Mouse (Mus musculus): ENCODE results near the gene Abca7.
"Not testable (repeated sequence)": the region's sequence is repeated elsewhere in the genome, so short reads cannot be mapped to it uniquely, and the experiment has no call there.

The Abca7 gene

GRCm38 (mm10) chr10:80020603-80021319 is 24.5 kb downstream of the Abca7 start:
- no peak for DNase-seq (ENCODE audit: extremely low read depth, low read depth)

GRCm38 (mm10) chr10:80021320-80021641 is 25.0 kb downstream of the Abca7 start:
- DNase-seq (ENCODE audit: extremely low read depth, low read depth) = no peak

- DNase-seq (ENCODE audit: extremely low read depth, low read depth) = no peak
Observed at GRCm38 (mm10) chr10:80022164-80022563, 25.9 kb downstream of the Abca7 start.

- DNase-seq (ENCODE audit: extremely low read depth, low read depth) = no peak
Observed at GRCm38 (mm10) chr10:80022806-80023205, 26.5 kb downstream of the Abca7 start.

- DNase-seq (ENCODE audit: extremely low read depth, low read depth) = no peak
Observed at GRCm38 (mm10) chr10:80023758-80024157, 27.5 kb downstream of the Abca7 start.

GRCm38 (mm10) chr10:80024229-80025043 is 28.1 kb downstream of the Abca7 start:
- DNase-seq (ENCODE audit: extremely low read depth, low read depth) = no peak

- no peak for DNase-seq (ENCODE audit: extremely low read depth, low read depth)
Observed at GRCm38 (mm10) chr10:80025044-80025347, 28.7 kb downstream of the Abca7 start.

DNA sequence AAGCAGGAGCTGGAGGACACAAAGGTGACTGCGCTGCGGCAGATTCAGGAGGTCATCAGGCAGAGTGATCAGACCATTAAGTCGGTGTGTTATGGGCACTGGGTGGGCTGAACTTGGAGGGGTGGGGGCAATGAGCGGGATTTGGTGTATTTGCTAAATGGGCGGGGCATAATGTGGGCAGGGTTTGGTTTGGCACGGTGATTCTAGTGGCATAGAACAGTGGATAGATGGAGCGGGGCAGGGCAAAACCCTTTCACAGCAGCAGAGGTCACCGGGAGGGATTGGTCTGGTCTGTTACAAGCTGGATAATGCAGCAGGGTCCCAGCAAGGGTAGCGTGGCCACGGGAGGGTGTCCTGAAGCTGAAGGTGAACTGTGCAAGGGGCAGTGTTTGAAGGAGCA is 29.2 kb downstream of the Abca7 start:
- no peak for DNase-seq (ENCODE audit: extremely low read depth, low read depth)

DNA sequence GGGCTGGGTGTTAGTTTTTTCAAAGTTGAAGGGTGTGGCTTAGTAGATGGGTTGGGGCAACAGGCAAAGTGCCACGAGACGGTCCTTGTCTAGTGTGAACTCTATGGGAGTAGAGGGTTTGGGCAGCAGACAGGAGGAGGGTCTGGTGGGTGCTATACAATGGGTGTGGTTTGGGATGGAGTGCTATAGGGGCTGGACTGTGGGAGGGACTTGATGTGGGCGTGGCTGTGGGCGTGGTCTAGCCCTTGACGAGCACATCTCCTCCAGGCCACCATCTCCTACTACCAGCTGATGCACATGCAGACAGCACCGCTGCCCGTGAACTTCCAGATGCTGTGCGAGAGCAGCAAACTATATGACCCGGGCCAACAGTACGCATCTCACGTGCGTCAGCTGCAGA is 29.6 kb downstream of the Abca7 start:
- no peak for DNase-seq (ENCODE audit: extremely low read depth, low read depth)

GRCm38 (mm10) chr10:80027681-80028520 is 31.6 kb downstream of the Abca7 start:
- no peak for DNase-seq (ENCODE audit: extremely low read depth, low read depth)

GRCm38 (mm10) chr10:80028521-80028846 is 32.2 kb downstream of the Abca7 start:
- no peak for DNase-seq (ENCODE audit: extremely low read depth, low read depth)

- DNase-seq (ENCODE audit: extremely low read depth, low read depth) = no peak
Observed at GRCm38 (mm10) chr10:80030191-80030590, 33.9 kb downstream of the Abca7 start.

DNA sequence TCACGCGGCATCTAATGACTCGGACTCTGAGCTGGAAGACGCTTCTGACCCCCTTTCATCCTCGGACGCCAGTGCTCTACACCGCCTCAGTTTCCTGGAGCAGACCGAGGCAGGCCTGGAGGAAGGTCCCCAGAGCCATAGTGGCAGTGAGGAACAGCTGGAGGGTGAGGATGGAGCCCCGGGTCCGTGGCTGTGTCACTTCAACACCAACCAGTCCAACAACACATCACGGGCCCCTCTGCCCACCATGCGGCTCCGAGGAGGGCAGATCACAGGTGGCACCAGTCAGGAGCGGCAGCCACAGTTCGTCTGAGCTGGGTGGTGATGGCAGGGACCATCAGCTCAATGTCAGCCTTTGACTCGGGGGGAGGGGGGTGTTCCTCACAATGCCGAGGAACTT is 34.4 kb downstream of the Abca7 start:
- no peak for DNase-seq (ENCODE audit: extremely low read depth, low read depth)

DNA sequence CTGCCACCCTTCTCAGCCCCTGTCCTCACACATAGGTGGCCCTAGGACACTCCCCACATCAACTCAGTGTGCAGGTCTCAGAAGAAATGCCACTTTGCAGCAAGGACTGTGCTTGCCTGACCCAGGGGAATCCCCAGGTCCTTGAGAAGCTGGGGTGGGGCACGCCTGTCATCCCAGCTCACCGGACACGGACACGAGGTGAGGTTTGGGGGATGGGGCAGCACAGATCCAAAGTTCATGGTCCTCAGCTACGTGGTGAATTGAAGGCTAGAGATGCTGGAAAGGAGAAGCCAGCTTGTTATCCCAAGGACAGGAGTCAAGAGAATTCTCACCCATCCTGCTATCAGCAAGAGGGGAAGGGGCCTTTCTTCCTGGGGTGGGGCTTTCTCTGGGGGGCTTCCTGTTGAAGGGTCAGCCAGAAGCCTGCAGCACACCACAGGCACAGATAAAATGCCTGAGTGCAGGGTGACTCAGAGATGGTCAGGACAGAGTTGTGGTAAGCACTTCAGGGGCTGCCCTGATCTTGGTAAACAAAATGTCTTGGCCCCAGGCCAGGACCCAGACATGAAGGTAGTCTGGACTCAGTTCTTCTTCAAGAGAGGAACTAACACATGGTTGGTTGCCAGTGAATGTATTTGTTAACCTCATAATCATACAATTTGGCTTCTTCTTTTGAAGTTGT is 36.6 kb downstream of the Abca7 start:
- DNase-seq (ENCODE audit: extremely low read depth, low read depth) = peak; percentile 95

GRCm38 (mm10) chr10:80033511-80034391 is 37.5 kb downstream of the Abca7 start:
- no peak for DNase-seq (ENCODE audit: extremely low read depth, low read depth)

DNA sequence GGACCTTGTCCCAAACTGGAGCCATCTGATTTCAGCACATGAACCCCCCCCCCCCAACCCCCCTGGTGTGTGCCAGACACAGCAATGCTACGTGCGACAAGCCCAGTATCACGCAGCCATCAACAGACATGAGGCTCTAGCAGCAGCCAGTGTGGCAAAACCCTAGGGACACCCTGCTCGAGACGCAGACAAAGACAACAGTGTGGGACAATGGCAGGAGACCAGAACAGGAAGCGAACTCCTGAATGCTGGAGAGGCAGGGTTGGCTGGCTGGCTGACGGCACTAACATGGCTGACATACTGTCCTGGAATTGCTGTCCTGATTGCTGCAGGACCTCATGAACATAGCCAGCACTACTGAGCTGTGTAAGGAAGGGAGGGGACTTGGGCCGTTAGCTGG is 38.9 kb downstream of the Abca7 start:
- DNase-seq (ENCODE audit: extremely low read depth, low read depth) = no peak

DNA sequence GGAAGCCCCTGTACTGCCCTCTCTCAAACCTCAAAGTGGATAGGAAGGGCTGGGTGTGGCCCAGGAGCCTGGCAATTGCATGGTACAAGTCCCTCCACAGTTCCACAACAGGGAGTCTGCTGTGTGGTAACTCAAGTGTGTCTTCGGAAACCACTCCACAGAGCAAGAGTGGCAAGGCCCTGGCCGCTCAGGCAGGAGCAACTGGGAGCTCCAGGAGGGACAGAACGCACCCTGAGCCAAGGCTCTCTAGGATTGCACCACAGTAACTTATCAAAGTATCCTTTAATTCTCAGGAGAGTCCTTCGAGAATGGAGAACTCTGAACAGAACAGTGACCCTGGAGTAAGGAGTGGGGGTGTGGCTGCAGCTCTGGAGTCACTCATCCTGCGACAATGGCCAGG is 39.4 kb downstream of the Abca7 start:
- no peak for DNase-seq (ENCODE audit: extremely low read depth, low read depth)

DNA sequence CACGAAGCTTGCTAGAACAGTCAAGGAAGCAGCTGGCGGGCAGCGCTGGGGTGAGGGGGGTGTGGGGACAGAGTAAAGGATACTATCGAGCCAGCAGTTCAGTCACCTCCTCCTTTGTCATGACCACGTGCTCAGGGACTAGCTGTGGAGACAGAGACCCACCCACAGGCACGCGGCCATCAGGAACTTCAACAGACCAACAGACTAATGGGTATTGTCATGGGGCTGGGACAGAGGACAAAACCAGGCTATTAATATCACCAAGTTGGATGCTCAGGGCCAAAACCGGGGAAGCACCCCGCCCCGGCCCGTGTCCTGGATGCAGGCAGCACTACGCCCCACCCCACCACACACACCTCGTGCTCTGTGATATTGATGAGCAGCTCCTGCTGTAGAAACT is 40.5 kb downstream of the Abca7 start:
- no peak for DNase-seq (ENCODE audit: extremely low read depth, low read depth)

GRCm38 (mm10) chr10:80039559-80039979 is 43.3 kb downstream of the Abca7 start, which contains the start of gene Polr2e:
Polr2e (minus strand) TSS chr10:80039795.
- DNase-seq (ENCODE audit: extremely low read depth, low read depth) = peak; percentile 90

DNA sequence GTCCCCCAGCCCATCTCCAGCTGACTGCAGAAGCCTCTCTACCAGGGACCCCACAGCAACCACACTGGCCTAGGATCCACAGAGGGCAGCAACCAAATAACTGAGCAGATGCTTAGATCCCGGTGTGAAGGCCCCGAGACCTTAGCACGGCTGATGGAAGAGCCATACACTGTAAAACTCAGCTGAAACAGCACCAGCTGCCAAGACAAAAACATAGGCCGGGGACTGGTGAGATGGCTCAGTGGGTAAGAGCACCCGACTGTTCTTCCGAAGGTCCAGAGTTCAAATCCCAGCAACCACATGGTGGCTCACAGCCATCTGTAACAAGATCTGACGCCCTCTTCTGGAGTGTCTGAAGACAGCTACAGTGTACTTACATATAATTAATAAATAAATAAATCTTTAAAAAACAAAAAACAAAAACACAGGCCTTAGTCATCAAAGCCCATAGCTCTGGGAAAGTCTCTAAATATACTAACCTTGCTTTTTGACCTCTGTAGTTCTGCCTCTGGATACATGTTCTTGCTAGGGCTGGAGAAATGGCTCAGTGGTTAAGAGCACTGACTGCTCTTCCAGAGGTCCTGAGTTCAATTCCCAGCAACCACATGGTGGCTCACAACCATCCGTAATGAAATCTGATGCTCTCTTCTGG is 45.2 kb downstream of the Abca7 start:
- not testable (repeated sequence) for DNase-seq (ENCODE audit: extremely low read depth, low read depth)

Data from MEL-GATA-1-ER (cell line).